Mouse (Mus musculus) bone marrow, adult 2 months (tissue): Measurements from ENCODE around the gene Mmd2.

ENCODE experiments used
- CTCF ChIP-seq: fragments of 200-500 bp; IDR thresholded peaks from 2 replicates; pipeline ENCODE4 v1.5.1; 2011; ENCODE audit warnings: low read length, control low read depth; ENCODE audit not compliant: control insufficient read depth, insufficient read depth
- POLR2A ChIP-seq: fragments of 200-500 bp; IDR thresholded peaks from 2 replicates; pipeline ENCODE4 v1.6.1; 2011; ENCODE audit warnings: low read depth, mild to moderate bottlenecking, control low read depth, low read length, borderline replicate concordance; ENCODE audit not compliant: control insufficient read depth

DNA sequence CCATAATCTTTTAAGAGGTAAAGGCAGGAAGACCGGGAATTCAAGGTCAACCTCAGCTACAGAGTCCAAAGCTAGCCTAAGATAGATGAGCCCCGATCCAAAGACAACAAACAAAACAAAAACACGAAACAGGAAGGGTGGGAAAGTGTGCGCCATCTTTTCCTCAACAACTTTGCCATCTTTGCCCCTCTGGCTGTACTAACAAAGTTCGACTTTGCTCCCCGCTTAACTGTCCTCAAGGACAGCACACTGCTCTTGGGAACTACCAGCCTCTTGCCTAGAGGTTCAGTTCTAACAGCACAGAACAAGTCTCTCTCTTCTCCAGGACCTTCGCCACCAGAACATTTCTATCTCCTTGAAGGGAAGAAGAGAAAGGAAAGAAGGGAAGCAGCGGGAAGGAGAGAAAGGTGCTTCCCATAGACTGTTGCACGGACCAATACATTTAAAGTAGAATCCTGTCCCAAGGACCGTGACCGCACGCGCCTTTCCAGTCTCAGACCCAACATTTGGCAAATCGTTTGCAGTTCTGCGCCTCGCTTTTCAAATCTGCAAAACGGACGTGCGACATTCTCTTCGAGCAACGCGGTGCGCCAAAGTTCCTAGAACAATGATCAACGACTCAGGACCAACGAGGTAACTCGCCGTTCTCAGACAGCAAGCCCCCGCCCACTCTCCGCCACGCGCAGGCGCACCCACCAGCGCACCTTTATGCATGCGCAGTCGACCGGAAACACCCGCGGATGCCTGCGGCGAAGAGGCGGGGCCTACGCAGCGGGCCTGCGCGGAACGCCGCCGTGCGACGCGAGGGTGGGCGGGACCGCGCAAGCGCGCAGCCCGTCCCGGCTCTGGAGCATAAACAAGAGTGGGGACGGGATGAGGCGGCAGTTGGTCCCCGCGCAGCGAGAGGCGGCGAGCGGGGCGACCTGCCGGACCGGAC, 20.4 kb upstream of the Mmd2 start:
- peak; percentile 97 for TF ChIP-seq POLR2A
- no peak for TF ChIP-seq CTCF
